Mouse (Mus musculus) forebrain, postnatal 0 days (tissue): Measurements from ENCODE around the gene Rpl18a. TPM values are rescaled to one million over a fixed set of nuclear protein-coding genes. Genes with fewer than 3 reads are reported as not detected.
A peak's percentile ranks its signal among the peaks of the same experiment; 100 is the strongest.

Experiments
- ATAC-seq: fragments of 200-750 bp; cut with Nextera tagmentation; 2 replicates; pipeline ENCODE4 v1.8.0; 2017; ENCODE audit warnings: mild to moderate bottlenecking, moderate library complexity
- DNase-seq: peaks from one replicate; pipeline ENCODE4 v3.0.0-alpha.2; 2015
- H3K27ac ChIP-seq: fragments of 300-500 bp; sonication (generic); 2 replicates; pipeline ENCODE4 v1.5.1; 2014; ENCODE audit warnings: low read depth, mild to moderate bottlenecking, antibody characterized with exemption, low read length, moderate library complexity, mixed read lengths
- H3K27me3 ChIP-seq: fragments of 300-500 bp; sonication (generic); 2 replicates; pipeline ENCODE4 v1.6.1; 2014; ENCODE audit warnings: mild to moderate bottlenecking, low read length, mixed read lengths; ENCODE audit not compliant: insufficient read depth
- H3K36me3 ChIP-seq: fragments of 300-500 bp; sonication (generic); 2 replicates; pipeline ENCODE4 v1.6.1; 2014; ENCODE audit warnings: mild to moderate bottlenecking, moderate library complexity; ENCODE audit not compliant: insufficient read depth
- H3K4me1 ChIP-seq: fragments of 300-500 bp; sonication (generic); 2 replicates; pipeline ENCODE4 v1.6.1; 2014; ENCODE audit warnings: antibody characterized with exemption; ENCODE audit not compliant: insufficient read depth
- H3K4me2 ChIP-seq: fragments of 300-500 bp; sonication (generic); 2 replicates; pipeline ENCODE4 v1.6.1; 2014; ENCODE audit warnings: low read depth, mild to moderate bottlenecking, moderate library complexity
- H3K4me3 ChIP-seq: fragments of 300-500 bp; sonication (generic); 2 replicates; pipeline ENCODE4 v1.5.1; 2014; ENCODE audit warnings: low read depth, low read length, mixed read lengths
- H3K9ac ChIP-seq: fragments of 300-500 bp; sonication (generic); 2 replicates; pipeline ENCODE4 v1.6.1; 2014; ENCODE audit warnings: mild to moderate bottlenecking
- H3K9me3 ChIP-seq: fragments of 300-500 bp; sonication (generic); 2 replicates; pipeline ENCODE4 v1.6.1; 2016; ENCODE audit warnings: low read length
- CTCF ChIP-seq: sonication (generic); IDR thresholded peaks from 2 replicates; pipeline ENCODE4 v1.5.1; 2016; ENCODE audit warnings: antibody characterized with exemption, control low read depth, low read depth
- WGBS: fragments of 180-500 bp; shearing (Covaris S2); extraction: QIAGEN DNeasy Blood & Tissue Kit; methylation state at CpG from one replicate; pipeline ENCODE4 v1.1.7; 2014; 5-methylcytosine and 5-hydroxymethylcytosine counted together
- microRNA counts: library from miRNA; unstranded; fragments of <30 nt; microRNA quantifications from one replicate; lab custom pipeline; 2015
- microRNA-seq, 2 experiments: library from miRNA; unstranded; fragments of <30 nt; microRNA quantifications; one replicate each; pipeline ENCODE4; 2016
- polyA plus RNA-seq: library from polyadenylated mRNA; unstranded; fragments of >200 nt; fragmentation: Nextera tagmentation; extraction: Ambion mirVana; gene quantifications from 2 replicates; pipeline ENCODE4 v1.2.1, GENCODE M21; 2015
- total RNA-seq: library from RNA; depleted of rRNA; stranded (reverse); fragments of >200 nt; gene quantifications from 2 replicates; pipeline ENCODE4 v1.2.3, GENCODE M21; 2014; rRNA removed

Gene Rpl18a
- total and polyA plus RNA-seq, 2 experiments from 2014 or later, result 1,945 to 2,793 TPM

- 85% methylated on average over 3 of the region's 3 CpGs for WGBS
- DNase-seq (no peak), ATAC-seq (no peak)
- Histone ChIP-seq H3K9ac (no peak overlapping the region), H3K27me3 (no peaks in the 10 kb centered on the region), H3K36me3 (peaks cover 4% of the 10 kb centered on the region; the same call in 1 of the 2 replicates), H3K4me1 (no peaks in the 10 kb centered on the region), H3K27ac (no peak overlapping the region), H3K4me2 (no peak overlapping the region), H3K9me3 (no peaks in the 10 kb centered on the region), H3K4me3 (no peak overlapping the region)
- TF ChIP-seq CTCF, result no peak
These were observed 47.8 kb downstream of the Rpl18a start for GRCm38 (mm10) chr8:70849333-70849990.

DNA sequence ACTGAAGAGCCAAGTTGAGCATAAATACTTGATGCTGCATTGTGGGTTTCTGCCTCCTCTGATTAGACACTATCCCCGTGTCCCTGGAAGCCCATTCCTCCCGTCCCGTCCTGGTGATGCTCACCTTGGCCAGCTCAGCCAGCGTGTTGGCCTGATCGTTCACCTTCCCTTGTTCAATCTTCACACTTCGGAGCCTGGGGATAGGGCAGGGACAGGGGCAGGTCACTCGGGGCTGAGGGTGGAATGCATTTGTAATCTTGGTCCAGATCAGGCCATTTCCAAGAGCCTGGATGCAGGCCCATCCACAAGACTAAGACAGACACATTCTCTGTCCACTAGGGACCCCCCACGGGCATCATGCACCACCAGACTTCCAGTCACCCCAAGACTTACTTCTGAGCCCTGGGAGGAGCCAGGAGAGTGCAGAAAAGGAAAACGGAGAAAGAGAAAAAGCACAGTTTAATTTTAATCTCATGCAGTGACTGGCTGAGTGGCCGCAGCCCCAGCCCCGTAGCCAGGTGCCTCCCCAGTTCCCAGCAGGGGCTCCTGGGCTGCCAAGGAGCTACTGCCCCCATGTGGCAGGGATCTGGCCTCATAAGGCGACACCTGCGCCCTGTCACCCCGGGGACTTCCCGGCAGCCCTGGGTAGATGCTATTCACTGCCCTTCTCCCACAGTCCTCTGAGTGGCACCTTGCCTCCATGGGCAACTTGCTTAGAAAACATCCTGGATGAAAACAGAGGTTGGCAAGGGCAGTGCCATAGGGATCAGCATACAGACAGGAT lies 50.6 kb downstream of the Rpl18a start:
- ATAC-seq (no peak), DNase-seq (no peak)
- Histone ChIP-seq H3K9ac (no peak overlapping the region), H3K4me3 (no peak overlapping the region), H3K27ac (no peak overlapping the region), H3K4me2 (no peak overlapping the region), H3K9me3 (no peaks in the 10 kb centered on the region), H3K27me3 (no peaks in the 10 kb centered on the region), H3K36me3 (peaks cover 4% of the 10 kb centered on the region; the same call in 1 of the 2 replicates), H3K4me1 (no peaks in the 10 kb centered on the region)
- TF ChIP-seq CTCF, result 0 out of 2 replicates have a peak, but pooled peaks have one; percentile 8
- 63% methylated on average over 15 of the region's 15 CpGs for WGBS

DNA sequence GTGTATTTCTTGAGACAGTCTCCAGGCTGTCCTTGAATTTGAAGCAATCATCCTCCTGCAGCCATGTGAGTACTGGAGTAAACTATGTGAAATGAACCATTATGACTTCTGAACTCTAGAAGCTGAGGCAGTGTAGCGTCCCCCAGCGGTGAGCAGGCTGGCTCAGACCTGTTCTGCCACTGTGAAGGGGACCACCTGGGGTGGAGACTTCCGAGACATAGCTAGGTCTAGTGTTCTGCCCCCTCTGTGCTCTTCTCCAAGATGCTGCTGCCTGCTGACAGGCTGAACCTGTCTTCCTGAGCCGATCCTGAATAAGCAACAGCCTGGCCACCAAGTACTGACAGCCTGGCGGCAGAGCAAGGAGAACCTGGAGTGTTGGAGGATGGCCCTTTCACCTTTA lies 52.1 kb downstream of the Rpl18a start:
- H3K4me3 ChIP-seq, result no peak overlapping the region
- no peak overlapping the region for H3K9ac ChIP-seq
- no peaks in the 10 kb centered on the region for H3K27me3 ChIP-seq
- H3K27ac ChIP-seq, result no peak overlapping the region
- no peaks in the 10 kb centered on the region for H3K4me1 ChIP-seq
- TF ChIP-seq CTCF, result no peak
- H3K9me3 ChIP-seq, result no peaks in the 10 kb centered on the region
- WGBS, result 45% methylated on average over 5 of the region's 5 CpGs
- ATAC-seq (no peak), DNase-seq (no peak)
- H3K4me2 ChIP-seq, result no peak overlapping the region
- H3K36me3 ChIP-seq, result peaks cover 4% of the 10 kb centered on the region; the same call in 1 of the 2 replicates

MicroRNAs encoded within 50 kb of the gene (microRNA counts, 519-probe panel; counts per million panel counts)
- microRNA mmu-miR-1969 (lab: Ali Mortazavi, UCI), result not detected

Small RNA genes lying within 50 kb of the gene (microRNA-seq; reads per million reads assigned to microRNA genes)
- gene Mir1969 (5.5 to 9.3 reads per million in 2 experiments), gene Mir7067 (0.24 to 0.39 reads per million in 2 experiments)

Other genes with a start within 250 kb of the Rpl18a start
- gene Pgpep1, start 237.0 kb downstream of the Rpl18a start, total RNA-seq, result 22.1 and 23.8 TPM in 2 replicates
- gene Pgpep1, start 237.0 kb downstream of the Rpl18a start, polyA plus RNA-seq, result 22.1 and 26.1 TPM in 2 replicates
- gene Lsm4, start 224.2 kb downstream of the Rpl18a start, total RNA-seq, result 93.7 and 140 TPM in 2 replicates
- 177 and 231 TPM in 2 replicates for gene Lsm4, start 224.2 kb downstream of the Rpl18a start, polyA plus RNA-seq
- gene Jund, start 198.5 kb downstream of the Rpl18a start, total RNA-seq, result 333 and 392 TPM in 2 replicates
- gene Jund, start 198.5 kb downstream of the Rpl18a start, polyA plus RNA-seq, result 108 and 114 TPM in 2 replicates
- gene Iqcn, start 194.0 kb downstream of the Rpl18a start, total RNA-seq, result 0.33 TPM in 1 of 2 replicates, not detected in the other
- gene Iqcn, start 194.0 kb downstream of the Rpl18a start, polyA plus RNA-seq, result 0.03 and 0.08 TPM in 2 replicates
- gene Gm3336, start 178.9 kb downstream of the Rpl18a start, total RNA-seq, result not detected in 2 replicates
- not detected in 2 replicates for gene Gm3336, start 178.9 kb downstream of the Rpl18a start, polyA plus RNA-seq
- gene Pde4c, start 173.7 kb downstream of the Rpl18a start, total RNA-seq, result 0.48 and 0.62 TPM in 2 replicates
- gene Pde4c, start 173.7 kb downstream of the Rpl18a start, polyA plus RNA-seq, result 0.10 and 0.23 TPM in 2 replicates
- 450 and 499 TPM in 2 replicates for gene Rab3a, start 142.7 kb downstream of the Rpl18a start, total RNA-seq
- 632 and 673 TPM in 2 replicates for gene Rab3a, start 142.7 kb downstream of the Rpl18a start, polyA plus RNA-seq
- 33.7 and 39.9 TPM in 2 replicates for gene Mpv17l2, start 136.5 kb downstream of the Rpl18a start, total RNA-seq
- gene Mpv17l2, start 136.5 kb downstream of the Rpl18a start, polyA plus RNA-seq, result 60.4 and 61.9 TPM in 2 replicates
- 160 and 170 TPM in 2 replicates for gene Pik3r2, start 120.7 kb downstream of the Rpl18a start, total RNA-seq
- gene Pik3r2, start 120.7 kb downstream of the Rpl18a start, polyA plus RNA-seq, result 147 and 153 TPM in 2 replicates
- 26.2 and 60.0 TPM in 2 replicates for gene Mast3, start 92.4 kb downstream of the Rpl18a start, total RNA-seq
- 20.3 and 25.2 TPM in 2 replicates for gene Mast3, start 92.4 kb downstream of the Rpl18a start, polyA plus RNA-seq
- 0.05 TPM in 1 of 2 replicates, not detected in the other for gene Il12rb1, start 89.0 kb downstream of the Rpl18a start, total RNA-seq
- gene Il12rb1, start 89.0 kb downstream of the Rpl18a start, polyA plus RNA-seq, result not detected in 2 replicates
- gene Arrdc2, start 57.7 kb downstream of the Rpl18a start, total RNA-seq, result 15.4 and 25.9 TPM in 2 replicates
- 5.6 and 7.1 TPM in 2 replicates for gene Arrdc2, start 57.7 kb downstream of the Rpl18a start, polyA plus RNA-seq
- gene Kcnn1, start 34.2 kb downstream of the Rpl18a start, total RNA-seq, result 20.5 and 31.5 TPM in 2 replicates
- 9.4 and 9.8 TPM in 2 replicates for gene Kcnn1, start 34.2 kb downstream of the Rpl18a start, polyA plus RNA-seq
- gene Ccdc124, start 23.5 kb downstream of the Rpl18a start, total RNA-seq, result 34.7 and 59.9 TPM in 2 replicates
- 161 and 175 TPM in 2 replicates for gene Ccdc124, start 23.5 kb downstream of the Rpl18a start, polyA plus RNA-seq
- 1.5 and 2.2 TPM in 2 replicates for gene Slc5a5, start 4.7 kb downstream of the Rpl18a start, total RNA-seq
- gene Slc5a5, start 4.7 kb downstream of the Rpl18a start, polyA plus RNA-seq, result 2.4 and 3.6 TPM in 2 replicates
- 57.2 and 68.1 TPM in 2 replicates for gene Map1s, start 8.5 kb upstream of the Rpl18a start, total RNA-seq
- gene Map1s, start 8.5 kb upstream of the Rpl18a start, polyA plus RNA-seq, result 52.7 and 63.9 TPM in 2 replicates